Mouse (Mus musculus) duodenum, adult 2 months (tissue): ENCODE results near the gene Gcm1. TPM values are rescaled to one million over a fixed set of nuclear protein-coding genes. Genes with fewer than 3 reads are reported as not detected.

Source experiments
- polyA plus RNA-seq: library from polyadenylated mRNA; depleted of rRNA; stranded (reverse); fragments of >200 nt; gene quantifications from 2 replicates; pipeline ENCODE4 v1.2.3, GENCODE M21; 2012; ENCODE audit warnings: low replicate concordance; rRNA removed

The Gcm1 gene
- polyA plus RNA-seq, result not detected in 2 replicates

DNA sequence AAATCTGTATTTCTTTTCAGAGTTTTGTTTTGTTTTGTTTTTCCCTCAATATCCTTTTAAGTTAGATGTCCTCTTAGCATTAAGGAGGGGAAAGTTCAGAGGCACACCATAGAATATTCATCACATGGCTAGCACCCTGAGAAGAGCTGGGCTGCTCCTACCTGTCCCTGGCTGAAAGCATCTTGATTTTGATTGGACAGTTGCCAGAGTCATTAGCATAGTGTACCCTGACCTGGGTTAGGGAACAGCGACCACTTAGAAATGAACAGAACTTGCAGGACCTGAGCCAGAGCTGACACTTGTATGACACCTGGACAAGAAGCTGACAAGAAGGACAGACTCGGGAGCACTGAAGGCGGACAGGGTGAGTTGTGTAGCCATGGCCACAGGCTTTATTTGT lies at the start of gene Gcm1:
Gene Gcm1 (plus strand): TSS at position 248 of the 400 bp plus-strand sequence.

DNA sequence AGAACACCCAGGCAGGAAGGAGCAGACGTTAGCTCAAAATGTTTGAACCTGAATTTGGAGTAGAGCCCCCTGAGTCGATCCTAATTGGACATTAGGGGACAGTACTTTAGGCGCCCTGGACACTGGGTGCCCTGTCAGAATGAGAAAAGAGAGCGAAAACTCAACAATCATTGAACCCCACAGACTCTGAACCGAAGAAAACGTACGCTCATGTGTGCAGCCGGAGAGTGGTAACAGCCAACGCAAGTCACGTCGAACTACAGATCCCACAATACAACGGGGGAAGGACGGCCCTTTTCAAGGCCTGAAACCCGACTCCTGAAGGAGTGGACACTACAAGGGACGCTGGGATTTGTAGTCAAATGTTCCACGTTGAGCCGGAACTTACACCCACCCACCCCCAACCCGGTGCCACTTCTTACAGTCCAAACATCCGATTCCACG lies 57.1 kb downstream of the Gcm1 start, which contains the start of the genes Fbxo9 and Ick:
Gene Fbxo9 (minus strand): TSS at position 270 of the 444 bp plus-strand sequence.
Gene Ick (plus strand): TSS at position 397 of the 444 bp plus-strand sequence.

Other genes starting within 250 kb of the Gcm1 start
- gene Elovl5, start 134.6 kb upstream of the Gcm1 start, polyA plus RNA-seq, result 4.9 and 7.7 TPM in 2 replicates
- 65.6 and 125 TPM in 2 replicates for gene Fbxo9, start 57.1 kb downstream of the Gcm1 start, polyA plus RNA-seq
- gene Ick, start 57.3 kb downstream of the Gcm1 start, polyA plus RNA-seq, result 15.9 and 22.7 TPM in 2 replicates
- 18.4 and 114 TPM in 2 replicates for gene Gsta4, start 130.8 kb downstream of the Gcm1 start, polyA plus RNA-seq
- gene Gsta1, start 178.7 kb downstream of the Gcm1 start, polyA plus RNA-seq, result 52.7 and 378 TPM in 2 replicates
- 5.0 and 68.5 TPM in 2 replicates for gene Gm3776, start 205.2 kb downstream of the Gcm1 start, polyA plus RNA-seq
- 1.2 TPM in 1 of 2 replicates, not detected in the other for gene Gm10639, start 238.0 kb downstream of the Gcm1 start, polyA plus RNA-seq